Mouse (Mus musculus) embryonic fibroblast, embryonic 13.5 days (primary cell): ENCODE data around the gene Hhipl1. TPM values are rescaled to one million over a fixed set of nuclear protein-coding genes. Genes with fewer than 3 reads are reported as not detected.

ENCODE experiments used
- H3K27ac ChIP-seq: 2 replicates; pipeline ENCODE4 v1.5.1; 2012; ENCODE audit warnings: low read length, control low read depth, inconsistent platforms; ENCODE audit not compliant: insufficient read depth
- H3K4me1 ChIP-seq: 2 replicates; pipeline ENCODE4 v1.6.1; 2011; ENCODE audit warnings: low read length; ENCODE audit not compliant: control insufficient read depth, insufficient read depth
- H3K4me3 ChIP-seq: 2 replicates; pipeline ENCODE4 v1.5.1; 2011; ENCODE audit warnings: mild to moderate bottlenecking, control low read depth, low read length; ENCODE audit not compliant: insufficient read depth
- CTCF ChIP-seq: IDR thresholded peaks from 2 replicates; pipeline ENCODE4 v1.5.1; 2011; ENCODE audit warnings: mild to moderate bottlenecking, control low read depth, low read length, moderate library complexity, borderline replicate concordance; ENCODE audit not compliant: insufficient read depth
- POLR2A ChIP-seq: IDR thresholded peaks from 2 replicates; pipeline ENCODE4 v1.6.1; 2011; ENCODE audit warnings: low read depth, mild to moderate bottlenecking, control low read depth, low read length, moderate library complexity
- polyA plus RNA-seq: library from polyadenylated mRNA; stranded (reverse); fragments of >200 nt; gene quantifications from 2 replicates; pipeline ENCODE4 v1.2.4, GENCODE M21; 2011; ENCODE audit warnings: low read depth; ENCODE audit not compliant: missing spikeins, insufficient read length

The Hhipl1 gene
- polyA plus RNA-seq, 1 experiment, result 5.0 TPM

- Histone ChIP-seq H3K4me3 (no peak overlapping the region), H3K4me1 (0 out of 2 replicates have a peak, but pooled peaks cover 2% of the 10 kb centered on the region), H3K27ac (no peak overlapping the region)
- TF ChIP-seq CTCF (no peak), POLR2A (no peak)
Observed at GRCm38 (mm10) chr12:108271351-108272142, 34.5 kb upstream of the Hhipl1 start.

- no peak overlapping the region for H3K27ac ChIP-seq
- H3K4me1 ChIP-seq, result 0 out of 2 replicates have a peak, but pooled peaks cover 5% of the 10 kb centered on the region
- TF ChIP-seq CTCF, result no peak
- TF ChIP-seq POLR2A, result no peak
- no peak overlapping the region for H3K4me3 ChIP-seq
Observed at GRCm38 (mm10) chr12:108272143-108272635, 33.9 kb upstream of the Hhipl1 start.

GRCm38 (mm10) chr12:108273466-108274312 lies 32.4 kb upstream of the Hhipl1 start:
- peak overlapping the region; percentile 17; the same call in 1 of the 2 replicates for H3K4me3 ChIP-seq
- no peak for TF ChIP-seq POLR2A
- TF ChIP-seq CTCF, result no peak
- 0 out of 2 replicates have a peak, but pooled peaks cover 5% of the 10 kb centered on the region for H3K4me1 ChIP-seq
- H3K27ac ChIP-seq, result no peak overlapping the region

DNA sequence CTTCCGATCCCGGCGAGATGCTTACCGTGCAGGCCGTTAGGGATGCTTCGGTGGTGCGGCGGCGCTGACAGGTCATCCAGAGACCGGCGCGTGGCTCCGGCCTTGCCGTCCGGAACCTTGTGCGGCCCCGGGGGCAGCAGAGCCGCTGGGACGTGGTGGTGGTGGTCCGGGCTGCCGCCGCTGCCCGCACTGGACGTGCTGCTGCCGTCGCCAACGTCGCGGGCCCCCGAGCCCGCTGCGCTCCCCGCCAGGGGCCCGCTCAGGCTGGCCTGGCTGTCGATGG lies 31.8 kb upstream of the Hhipl1 start:
- Histone ChIP-seq H3K27ac (no peak overlapping the region), H3K4me3 (peak overlapping the region; percentile 17; the same call in 1 of the 2 replicates), H3K4me1 (0 out of 2 replicates have a peak, but pooled peaks cover 5% of the 10 kb centered on the region)
- TF ChIP-seq POLR2A (no peak), CTCF (no peak)

- Histone ChIP-seq H3K4me3 (peak within 1 kb of the TSS; percentile 63), H3K4me1 (0 out of 2 replicates have a peak, but pooled peaks cover 5% of the 10 kb centered on the region), H3K27ac (no peak within 1 kb of the TSS)
- TF ChIP-seq CTCF, result no peak
- TF ChIP-seq POLR2A, result 0 out of 2 replicates have a peak, but pooled peaks have one; percentile 48
Observed at GRCm38 (mm10) chr12:108274661-108275507, 31.2 kb upstream of the Hhipl1 start, which contains the start of gene Ccdc85c. Gene Ccdc85c (minus strand): TSS chr12:108275425.

DNA sequence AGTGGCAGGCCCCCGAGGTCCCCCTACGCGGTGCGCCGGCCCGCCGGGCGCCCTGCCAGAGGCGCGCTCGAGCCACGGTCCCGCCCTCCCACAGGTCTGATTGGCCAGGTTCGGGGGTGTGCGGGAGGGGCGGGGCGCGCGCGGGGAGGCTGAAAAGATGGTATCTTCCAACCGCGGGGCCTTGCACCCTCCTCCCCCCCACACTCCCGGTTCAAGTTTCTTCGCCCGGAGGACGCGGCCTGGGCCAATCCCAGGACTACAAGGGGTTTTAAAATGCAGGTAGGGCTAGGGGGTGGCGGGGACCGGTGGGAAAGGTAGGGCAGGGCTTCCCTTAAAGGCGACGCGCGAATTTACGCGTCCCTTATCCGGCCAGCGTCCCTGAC lies 30.6 kb upstream of the Hhipl1 start:
- TF ChIP-seq POLR2A (peak; percentile 47; the same call in 1 of the 2 replicates), CTCF (no peak)
- no peak overlapping the region for H3K27ac ChIP-seq
- peak overlapping the region; percentile 63 for H3K4me3 ChIP-seq
- H3K4me1 ChIP-seq, result 0 out of 2 replicates have a peak, but pooled peaks cover 5% of the 10 kb centered on the region

- H3K4me3 ChIP-seq, result peak overlapping the region; percentile 63
- H3K27ac ChIP-seq, result no peak overlapping the region
- 0 out of 2 replicates have a peak, but pooled peaks cover 5% of the 10 kb centered on the region for H3K4me1 ChIP-seq
- TF ChIP-seq POLR2A, result no peak
- no peak for TF ChIP-seq CTCF
Observed at GRCm38 (mm10) chr12:108275920-108276822, 29.9 kb upstream of the Hhipl1 start.

DNA sequence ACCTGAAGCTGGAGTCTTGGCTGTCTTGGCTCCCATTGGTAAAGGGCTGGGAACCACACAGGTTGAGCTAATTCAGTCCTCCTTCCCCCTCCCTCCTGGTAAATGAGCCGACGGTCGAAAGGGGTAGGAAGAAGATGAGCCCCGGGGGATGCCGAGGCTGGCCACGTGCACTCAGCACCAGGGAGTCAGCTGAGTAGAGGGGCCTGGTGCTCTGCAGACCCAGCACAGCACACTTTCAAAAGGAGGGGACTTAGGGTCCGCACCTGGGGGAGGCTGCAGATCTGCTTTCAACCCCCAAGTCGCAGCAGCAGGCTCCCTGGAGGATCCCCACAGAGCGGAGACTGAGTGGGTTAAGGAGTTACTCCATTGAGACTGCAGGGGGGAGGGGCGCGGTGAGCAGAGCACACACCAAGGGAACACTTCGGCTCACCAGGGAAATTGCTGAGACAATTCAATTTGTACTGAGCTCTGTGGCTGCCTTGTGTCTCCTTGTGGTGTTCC lies 28.7 kb upstream of the Hhipl1 start:
- H3K4me3 ChIP-seq, result no peak overlapping the region
- TF ChIP-seq CTCF (no peak), POLR2A (no peak)
- H3K4me1 ChIP-seq, result 0 out of 2 replicates have a peak, but pooled peaks cover 5% of the 10 kb centered on the region
- no peak overlapping the region for H3K27ac ChIP-seq
